Mouse (Mus musculus) lung, embryonic 16.5 days (tissue): Measurements from ENCODE around the gene Rhox10. TPM values are rescaled to one million over a fixed set of nuclear protein-coding genes. Genes with fewer than 3 reads are reported as not detected.
"Not testable (repeated sequence)": the region's sequence is repeated elsewhere in the genome, so short reads cannot be mapped to it uniquely, and the experiment has no call there.

ENCODE experiments used
- ATAC-seq: fragments of 200-750 bp; cut with Nextera tagmentation; 2 replicates; pipeline ENCODE4 v1.8.0; 2017; ENCODE audit warnings: low read depth, mild to moderate bottlenecking, moderate library complexity
- H3K27ac ChIP-seq: fragments of 300-500 bp; sonication (generic); 2 replicates; pipeline ENCODE4 v1.5.1; 2014; ENCODE audit warnings: mild to moderate bottlenecking, control low read depth, low read length
- H3K27me3 ChIP-seq: fragments of 300-500 bp; sonication (generic); 2 replicates; pipeline ENCODE4 v1.6.1; 2014; ENCODE audit warnings: low read depth, low read length, mixed read lengths; ENCODE audit not compliant: control insufficient read depth, insufficient read depth
- H3K36me3 ChIP-seq: fragments of 300-500 bp; sonication (generic); 2 replicates; pipeline ENCODE4 v1.6.1; 2014; ENCODE audit warnings: low read length; ENCODE audit not compliant: control insufficient read depth, insufficient read depth
- H3K4me1 ChIP-seq: fragments of 300-500 bp; sonication (generic); replicated peaks from 2 replicates; pipeline ENCODE4 v1.6.1; 2014; ENCODE audit warnings: low read length, mixed read lengths; ENCODE audit not compliant: control insufficient read depth, insufficient read depth
- H3K4me2 ChIP-seq: fragments of 300-500 bp; sonication (generic); 2 replicates; pipeline ENCODE4 v1.6.1; 2014; ENCODE audit warnings: low read depth, low read length, control low read depth
- H3K4me3 ChIP-seq: fragments of 300-500 bp; sonication (generic); 2 replicates; pipeline ENCODE4 v1.5.1; 2014; ENCODE audit warnings: mild to moderate bottlenecking, low read length, control low read depth
- H3K9ac ChIP-seq: fragments of 300-500 bp; sonication (generic); 2 replicates; pipeline ENCODE4 v1.6.1; 2014; ENCODE audit warnings: low read length, control low read depth
- H3K9me3 ChIP-seq: fragments of 300-500 bp; sonication (generic); 2 replicates; pipeline ENCODE4 v1.6.1; 2016; ENCODE audit warnings: low read length; ENCODE audit not compliant: control insufficient read depth
- WGBS: fragments of 180-500 bp; shearing (Covaris S2); extraction: QIAGEN DNeasy Blood & Tissue Kit; methylation state at CpG from one replicate; pipeline ENCODE4 v1.1.7; 2014; 5-methylcytosine and 5-hydroxymethylcytosine counted together
- polyA plus RNA-seq: library from polyadenylated mRNA; unstranded; fragments of >200 nt; fragmentation: Nextera tagmentation; extraction: Ambion mirVana; gene quantifications from 2 replicates; pipeline ENCODE4 v1.2.1, GENCODE M21; 2015

The Rhox10 gene
- not detected in 2 replicates for polyA plus RNA-seq

DNA sequence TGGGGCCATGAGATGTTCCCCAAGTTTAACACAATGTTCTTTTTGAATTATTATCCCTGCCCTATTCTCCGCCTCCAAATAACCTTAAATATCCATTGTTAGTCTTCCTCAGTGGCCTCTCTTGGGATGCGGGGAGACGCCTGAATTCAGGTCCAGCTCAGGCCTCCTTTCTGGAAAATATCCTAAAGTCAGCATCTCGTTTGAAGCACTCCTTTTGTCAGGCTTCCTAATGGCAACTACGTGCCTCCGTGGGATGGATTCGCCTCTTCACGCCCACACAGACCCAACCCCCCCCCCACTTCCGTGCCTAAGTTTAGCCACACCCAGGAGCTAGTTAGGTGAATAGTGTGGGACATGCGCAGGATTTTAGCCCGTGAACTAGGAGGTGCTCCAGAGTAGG, at the start of gene Rhox10:
Gene Rhox10 (plus strand): TSS at position 301 of the 400 bp plus-strand sequence.
- H3K27ac ChIP-seq = no peak within 1 kb of the TSS
- H3K36me3 ChIP-seq = no peaks in the 10 kb centered on the region
- no peaks in the 10 kb centered on the region for H3K27me3 ChIP-seq
- H3K4me3 ChIP-seq = no peak within 1 kb of the TSS
- no peaks in the 10 kb centered on the region for H3K9me3 ChIP-seq
- no peak within 1 kb of the TSS for H3K4me2 ChIP-seq
- no peak for ATAC-seq
- WGBS = 86% methylated on average over 11 of the region's 11 CpGs
- H3K9ac ChIP-seq = no peak within 1 kb of the TSS
- no peaks in the 10 kb centered on the region for H3K4me1 ChIP-seq

DNA sequence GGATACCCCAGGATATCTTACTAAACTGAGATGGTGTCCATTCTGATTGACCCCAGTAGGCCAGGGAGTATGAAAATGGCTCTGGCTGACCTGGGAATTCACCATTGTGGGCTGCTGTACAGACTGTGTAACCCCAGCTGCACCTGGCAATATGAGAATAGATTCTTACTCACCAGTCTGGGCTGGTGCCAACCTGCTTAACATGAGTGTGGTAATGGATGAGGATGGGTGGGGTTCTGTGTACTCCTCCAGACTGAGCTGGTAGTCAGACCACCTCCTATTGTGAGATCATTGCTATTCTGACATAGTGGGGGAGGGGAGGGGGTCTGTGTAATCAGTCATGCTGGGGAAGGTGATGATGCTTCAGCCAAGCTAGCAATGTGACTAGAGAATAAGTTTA, 47.7 kb upstream of the Rhox10 start, which contains the start of gene Btg1-ps1:
Gene Btg1-ps1 (minus strand): TSS at position 219 of the 400 bp plus-strand sequence.
- not testable (repeated sequence) for H3K4me1 ChIP-seq, H3K4me2 ChIP-seq

DNA sequence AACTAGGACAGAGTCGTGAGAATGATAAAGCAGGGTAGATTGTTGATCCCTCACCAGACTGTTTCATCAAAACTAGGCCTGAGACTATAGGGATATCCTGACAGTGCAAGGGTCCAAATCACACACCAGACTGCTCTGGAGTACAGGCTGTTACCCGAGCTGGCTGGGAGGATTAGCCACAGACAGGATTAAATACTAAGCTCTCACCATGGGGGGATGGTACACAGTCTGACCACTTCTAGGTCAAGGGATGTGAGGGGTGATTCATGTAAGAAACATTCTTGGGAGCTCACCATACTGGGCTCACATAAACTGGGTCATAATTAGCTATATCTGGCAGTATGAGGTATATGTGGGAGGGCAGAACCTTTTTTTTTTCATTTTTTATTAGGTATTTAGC, 32.4 kb upstream of the Rhox10 start:
- 47% methylated on average over 2 of the region's 2 CpGs for WGBS
- Histone ChIP-seq H3K36me3 (no peaks in the 10 kb centered on the region), H3K4me2 (no peak overlapping the region), H3K9me3 (no peaks in the 10 kb centered on the region), H3K4me3 (no peak overlapping the region), H3K4me1 (no peaks in the 10 kb centered on the region), H3K27ac (no peak overlapping the region), H3K9ac (no peak overlapping the region), H3K27me3 (no peaks in the 10 kb centered on the region)
- no peak for ATAC-seq

More for the DNA sequence above, 47.7 kb upstream of the Rhox10 start, which contains the start of gene Btg1-ps1:
- not testable (repeated sequence) for H3K36me3 ChIP-seq, H3K9ac ChIP-seq, H3K27ac ChIP-seq, H3K27me3 ChIP-seq, H3K4me3 ChIP-seq, H3K9me3 ChIP-seq, ATAC-seq

DNA sequence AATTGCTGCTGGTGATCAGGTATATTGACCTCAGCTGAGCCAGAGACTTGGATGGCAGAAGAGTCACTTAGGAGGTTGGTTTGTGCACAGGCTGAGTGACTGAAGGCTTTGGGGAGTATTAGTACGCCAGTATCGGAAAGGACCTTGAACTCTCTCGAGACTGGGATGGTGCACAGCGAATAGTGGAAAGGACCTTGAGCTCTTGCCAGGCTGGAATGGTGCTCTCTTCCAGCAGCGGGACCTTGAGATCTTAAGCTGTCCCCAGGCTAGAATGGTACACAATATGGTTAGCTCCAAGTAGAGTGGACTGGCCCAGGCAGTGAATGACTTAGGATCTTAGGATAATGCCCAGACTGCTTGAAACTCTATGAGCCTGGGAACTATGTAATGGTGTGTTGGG, 26.6 kb upstream of the Rhox10 start:
- H3K36me3 ChIP-seq = no peaks in the 10 kb centered on the region
- WGBS = 91% methylated on average over 5 of the region's 5 CpGs
- H3K4me3 ChIP-seq = no peak overlapping the region
- H3K9me3 ChIP-seq = no peaks in the 10 kb centered on the region
- no peak overlapping the region for H3K27ac ChIP-seq
- no peaks in the 10 kb centered on the region for H3K27me3 ChIP-seq
- H3K4me2 ChIP-seq = no peak overlapping the region
- H3K4me1 ChIP-seq = no peaks in the 10 kb centered on the region
- no peak for ATAC-seq
- H3K9ac ChIP-seq = no peak overlapping the region

DNA sequence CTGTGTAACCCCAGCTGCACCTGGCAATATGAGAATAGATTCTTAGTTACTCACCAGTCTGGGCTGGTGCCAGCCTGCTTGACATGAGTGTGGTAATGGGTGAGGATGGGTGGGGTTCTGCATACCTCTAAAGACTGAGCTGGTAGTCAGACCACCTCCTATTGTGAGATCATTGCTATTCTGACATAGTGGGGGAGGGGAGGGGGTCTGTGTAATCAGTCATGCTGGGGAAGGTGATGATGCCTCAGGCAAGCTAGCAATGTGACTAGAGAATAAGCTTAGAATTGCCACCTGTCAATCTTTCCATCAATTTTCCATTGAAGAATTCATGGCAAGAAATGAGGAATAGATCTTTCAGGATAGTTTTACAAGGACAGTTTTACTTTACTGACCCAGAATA, 23.3 kb upstream of the Rhox10 start, which contains the start of gene Btg1-ps2:
Gene Btg1-ps2 (minus strand): TSS at position 101 of the 400 bp plus-strand sequence.
- not testable (repeated sequence) for H3K4me1 ChIP-seq, ATAC-seq, H3K27ac ChIP-seq, H3K27me3 ChIP-seq, H3K9ac ChIP-seq, H3K36me3 ChIP-seq, H3K4me3 ChIP-seq, H3K9me3 ChIP-seq, H3K4me2 ChIP-seq

DNA sequence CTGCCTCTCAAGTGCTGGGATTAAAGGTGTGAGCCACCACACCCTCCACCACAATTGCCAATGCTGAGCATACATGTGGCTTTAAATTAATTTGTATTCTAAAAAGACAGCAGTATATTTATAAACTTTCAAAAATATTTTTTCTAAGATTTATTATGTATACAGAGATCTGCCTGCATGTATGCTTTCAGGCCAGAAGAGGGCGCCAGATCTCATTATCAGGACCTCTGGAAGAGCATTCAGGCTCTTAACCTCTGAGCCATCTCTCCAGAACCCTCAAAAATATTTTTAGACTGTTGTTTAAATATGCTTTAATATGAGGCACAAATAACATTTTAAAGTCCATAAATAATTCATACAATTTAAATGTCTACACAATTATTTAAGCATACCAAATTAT, 4.7 kb upstream of the Rhox10 start:
- WGBS = 5% methylated on average over 1 of the region's 1 CpGs
- Histone ChIP-seq H3K4me3 (no peak overlapping the region), H3K9me3 (no peaks in the 10 kb centered on the region), H3K27me3 (no peaks in the 10 kb centered on the region), H3K36me3 (no peaks in the 10 kb centered on the region), H3K4me2 (no peak overlapping the region), H3K27ac (no peak overlapping the region), H3K9ac (no peak overlapping the region), H3K4me1 (no peaks in the 10 kb centered on the region)
- no peak for ATAC-seq

DNA sequence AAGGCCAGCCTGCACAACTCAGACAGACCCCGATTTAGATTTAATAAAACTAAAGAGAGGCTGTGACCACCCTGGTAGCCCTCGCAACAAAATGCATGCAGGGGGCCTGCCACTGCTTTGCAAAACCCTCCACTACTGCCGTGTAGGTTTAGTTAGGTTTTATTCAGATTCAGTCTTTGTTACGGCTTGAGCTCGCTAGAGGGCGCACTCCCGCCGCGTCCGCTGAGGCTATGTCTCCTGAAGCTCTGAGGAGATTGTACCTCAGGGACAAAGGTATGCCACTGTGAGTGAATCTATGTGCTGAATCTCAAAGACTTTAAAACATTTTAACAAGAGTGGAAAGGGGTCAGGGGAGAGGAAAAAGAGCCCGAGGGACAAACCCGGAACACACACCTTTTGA, 18.0 kb downstream of the Rhox10 start:
- no peaks in the 10 kb centered on the region for H3K9me3 ChIP-seq
- no peak overlapping the region for H3K27ac ChIP-seq
- WGBS = 17% methylated on average over 12 of the region's 12 CpGs
- no peak overlapping the region for H3K9ac ChIP-seq
- ATAC-seq = no peak
- no peaks in the 10 kb centered on the region for H3K27me3 ChIP-seq
- no peak overlapping the region for H3K4me2 ChIP-seq
- no peak overlapping the region for H3K4me3 ChIP-seq
- H3K4me1 ChIP-seq = no peaks in the 10 kb centered on the region
- H3K36me3 ChIP-seq = no peaks in the 10 kb centered on the region

DNA sequence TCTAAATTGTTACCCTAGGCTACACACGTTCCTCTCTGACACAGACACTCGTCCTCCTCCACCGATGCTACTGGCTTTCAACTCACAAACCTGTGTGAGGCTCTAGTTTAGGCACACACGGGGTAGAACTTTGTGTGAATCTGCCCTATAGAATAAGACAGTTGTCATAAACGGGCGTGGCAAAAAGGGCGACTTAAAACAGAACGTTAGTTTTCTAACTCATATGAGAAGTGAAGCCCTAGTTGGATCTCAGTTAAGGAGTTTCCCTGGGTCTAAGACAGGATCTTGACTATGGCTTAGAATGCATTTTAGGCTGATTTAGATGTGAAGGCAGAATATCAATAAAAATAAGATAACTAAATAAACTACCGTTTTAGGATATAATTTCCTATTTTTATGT, 18.8 kb downstream of the Rhox10 start, which contains the start of gene Rhox11:
Gene Rhox11 (minus strand): TSS at position 101 of the 400 bp plus-strand sequence.
- WGBS = 81% methylated on average over 9 of the region's 9 CpGs
- H3K27me3 ChIP-seq = no peaks in the 10 kb centered on the region
- no peak within 1 kb of the TSS for H3K9ac ChIP-seq
- H3K27ac ChIP-seq = no peak within 1 kb of the TSS
- H3K4me1 ChIP-seq = no peaks in the 10 kb centered on the region
- no peak for ATAC-seq
- H3K36me3 ChIP-seq = no peaks in the 10 kb centered on the region
- no peaks in the 10 kb centered on the region for H3K9me3 ChIP-seq
- H3K4me2 ChIP-seq = no peak within 1 kb of the TSS
- H3K4me3 ChIP-seq = no peak within 1 kb of the TSS

DNA sequence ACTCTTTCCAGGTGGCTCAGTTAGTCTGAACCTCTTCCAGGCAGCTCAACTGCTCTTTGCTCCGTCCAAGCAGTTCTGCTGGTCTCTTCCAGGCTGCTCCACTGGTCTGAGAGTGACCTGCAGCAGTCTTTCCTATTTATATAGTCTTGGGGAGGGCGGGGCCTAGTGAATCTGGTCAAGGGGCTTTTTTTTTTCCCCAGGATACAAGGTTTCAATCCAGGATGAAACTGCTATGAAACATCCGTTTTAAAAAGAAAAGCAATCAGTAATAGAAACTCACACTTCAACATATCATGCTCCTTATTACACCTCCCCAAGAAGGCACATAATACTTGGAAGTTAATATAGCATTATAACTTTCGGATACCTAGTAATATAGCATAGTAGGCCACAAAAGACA, 44.5 kb downstream of the Rhox10 start, which contains the start of gene Rhox12:
Gene Rhox12 (minus strand): TSS at position 101 of the 400 bp plus-strand sequence.
- H3K27me3 ChIP-seq = no peaks in the 10 kb centered on the region
- H3K9me3 ChIP-seq = no peaks in the 10 kb centered on the region
- no peak within 1 kb of the TSS for H3K4me3 ChIP-seq
- H3K36me3 ChIP-seq = no peaks in the 10 kb centered on the region
- 66% methylated on average over 4 of the region's 4 CpGs for WGBS
- no peak for ATAC-seq
- H3K4me2 ChIP-seq = no peak within 1 kb of the TSS
- no peaks in the 10 kb centered on the region for H3K4me1 ChIP-seq
- H3K27ac ChIP-seq = no peak within 1 kb of the TSS
- no peak within 1 kb of the TSS for H3K9ac ChIP-seq

DNA sequence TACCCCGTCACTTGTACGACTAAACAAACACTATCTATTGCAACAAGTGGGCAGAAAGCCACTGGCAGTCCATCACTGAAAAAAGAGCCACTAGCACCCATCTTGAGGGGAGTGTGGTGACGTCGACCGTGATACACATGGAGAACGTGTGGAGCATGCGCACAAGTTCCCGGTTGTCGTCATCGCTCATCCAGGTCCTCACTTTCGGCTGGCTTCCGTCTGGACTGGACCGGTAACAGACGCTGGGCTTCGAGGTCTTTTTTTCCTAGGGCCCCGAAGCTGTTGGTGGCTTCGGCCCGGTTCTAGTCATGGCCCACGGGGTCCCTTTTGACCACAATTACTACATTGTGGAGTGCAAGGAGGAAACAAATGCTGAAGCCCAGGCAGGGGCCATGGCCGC, 54.7 kb downstream of the Rhox10 start, which contains the start of gene Rhox13:
Gene Rhox13 (plus strand): TSS at position 238 of the 400 bp plus-strand sequence.
- Histone ChIP-seq H3K9ac (no peak within 1 kb of the TSS), H3K4me1 (no peaks in the 10 kb centered on the region), H3K27ac (no peak within 1 kb of the TSS), H3K36me3 (no peaks in the 10 kb centered on the region), H3K9me3 (peaks cover 8% of the 10 kb centered on the region), H3K4me3 (no peak within 1 kb of the TSS), H3K27me3 (no peaks in the 10 kb centered on the region), H3K4me2 (no peak within 1 kb of the TSS)
- no peak for ATAC-seq
- WGBS = 94% methylated on average over 20 of the region's 20 CpGs
